Mouse (Mus musculus) lung, adult 18-20 months (tissue): Measurements from ENCODE around the gene Olfr750.

ENCODE experiments used
- DNase-seq, 2 experiments: peaks; one replicate each; pipeline ENCODE4 v3.0.0; 2022; ENCODE audit warnings: mixed read lengths in 2 of 2

Gene Olfr750

DNA sequence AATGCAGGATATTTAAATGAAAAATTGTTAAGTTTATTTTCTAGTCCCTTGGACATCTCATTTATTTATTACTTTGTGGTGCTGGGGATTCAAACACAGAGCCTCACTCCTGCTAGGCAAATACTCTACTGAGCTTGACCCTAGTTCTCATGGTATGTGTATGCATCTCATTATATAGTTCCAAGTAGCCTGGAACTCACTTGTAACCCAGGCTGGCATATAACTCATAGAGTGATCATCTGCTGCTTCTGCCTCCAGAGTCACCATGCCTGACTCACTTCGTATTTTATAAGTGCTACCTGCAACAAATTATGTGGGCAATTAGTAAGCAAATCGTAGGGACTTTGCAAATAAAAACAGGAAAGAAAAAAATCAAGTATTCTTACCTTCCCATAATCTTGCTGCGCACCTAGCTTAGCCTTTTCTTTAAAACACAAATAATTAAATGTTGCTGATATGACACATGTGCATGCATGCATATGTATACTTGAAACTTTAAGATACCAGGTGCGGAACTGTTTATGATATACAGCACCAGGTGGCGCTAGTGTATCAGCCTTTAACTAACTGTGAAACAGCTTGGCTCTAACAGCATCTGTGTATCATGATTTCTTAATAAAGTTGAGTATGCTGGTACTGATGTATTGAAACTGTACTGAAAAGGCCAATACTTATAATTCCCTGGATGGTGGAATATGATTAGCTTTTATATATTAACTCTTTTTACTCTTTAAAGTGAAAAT, 47.7 kb downstream of the Olfr750 start:
- peak; percentile 65 to 73 for DNase-seq

DNA sequence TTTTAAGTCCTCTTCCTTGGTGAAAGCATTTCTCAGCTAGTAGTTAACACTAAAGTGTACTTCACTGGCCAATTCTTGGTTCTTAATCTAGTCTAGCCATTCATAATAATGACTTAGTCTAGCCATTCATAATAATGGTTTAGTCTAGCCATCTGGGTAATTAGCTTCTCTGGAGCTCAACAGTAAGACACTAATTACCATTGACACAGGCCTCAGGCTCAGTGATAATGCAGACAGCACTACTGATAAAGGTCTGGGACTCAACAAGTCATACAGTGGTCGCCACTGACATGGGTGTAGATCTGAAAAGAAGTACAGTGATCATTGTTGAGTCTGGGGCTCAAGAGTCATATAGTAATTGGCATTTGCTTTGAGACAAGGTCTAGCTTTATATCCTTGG, 49.4 kb downstream of the Olfr750 start:
- DNase-seq = no peak

GRCm38 (mm10) chr14:51023457-51023856, 50.8 kb downstream of the Olfr750 start:
- DNase-seq = no peak

DNA sequence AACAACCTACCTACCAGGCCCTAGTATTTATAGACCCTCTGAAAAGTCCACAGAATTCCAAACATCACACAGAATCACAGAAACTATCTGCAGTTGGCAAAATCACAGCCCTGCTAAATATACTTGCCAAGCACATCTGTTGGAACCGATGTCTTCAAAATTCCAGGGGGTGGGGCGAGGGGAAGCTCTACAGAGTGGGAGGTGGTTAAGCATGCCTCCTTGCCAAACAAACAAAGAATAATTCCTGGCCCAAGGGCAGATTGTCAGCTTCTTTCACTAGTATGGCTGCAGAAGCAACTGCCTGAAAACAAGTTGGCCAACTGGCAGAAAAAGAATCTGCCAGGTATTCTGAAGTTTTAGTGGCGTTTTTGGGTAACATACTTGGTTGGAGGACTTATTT, 57.0 kb downstream of the Olfr750 start:
- peak; percentile 35 to 41 for DNase-seq
